Mouse (Mus musculus): Measurements from ENCODE around the gene Col4a2.

Col4a2 gene
- long read RNA-seq, experiment 1, partial matches to known transcripts, result 25 of 25 reads
- long read RNA-seq, experiment 1, other reads (novel, unspliced or antisense), result 0 of 25 reads
- long read RNA-seq, experiment 2, partial matches to known transcripts, result 49 of 53 reads
- long read RNA-seq, experiment 2, other reads (novel, unspliced or antisense), result 4 of 53 reads

- intact Hi-C loops (cut with DNase I), result loop anchor here (2.0 kb wide), 1 partner anchor 58 kb away; no protein-coding TSS in a partner anchor
Measured at GRCm38 (mm10) chr8:11312349-11313175, at the start of gene Col4a2, which contains the start of gene Col4a1. Col4a2 (plus strand) TSS chr8:11312805. Col4a1 (minus strand) TSS chr8:11312826.

- intact Hi-C loops (cut with DNase I), result no loop called here
Measured at GRCm38 (mm10) chr8:11263848-11264247, 48.8 kb upstream of the Col4a2 start.

- intact Hi-C loops (cut with DNase I), result no loop called here
Measured at GRCm38 (mm10) chr8:11265971-11266370, 46.6 kb upstream of the Col4a2 start.

GRCm38 (mm10) chr8:11266471-11266870 lies 46.1 kb upstream of the Col4a2 start:
- intact Hi-C loops (cut with DNase I), result no loop called here

GRCm38 (mm10) chr8:11268753-11269152 lies 43.9 kb upstream of the Col4a2 start:
- intact Hi-C loops (cut with DNase I), result no loop called here

GRCm38 (mm10) chr8:11270826-11271225 lies 41.8 kb upstream of the Col4a2 start:
- intact Hi-C loops (cut with DNase I), result no loop called here

GRCm38 (mm10) chr8:11272205-11272604 lies 40.4 kb upstream of the Col4a2 start:
- intact Hi-C loops (cut with DNase I), result no loop called here

- intact Hi-C loops (cut with DNase I), result no loop called here
Measured at GRCm38 (mm10) chr8:11273506-11274158, 39.0 kb upstream of the Col4a2 start.

GRCm38 (mm10) chr8:11274415-11274814 lies 38.2 kb upstream of the Col4a2 start:
- intact Hi-C loops (cut with DNase I), result no loop called here

- intact Hi-C loops (cut with DNase I), result no loop called here
Measured at GRCm38 (mm10) chr8:11276286-11276685, 36.3 kb upstream of the Col4a2 start.

GRCm38 (mm10) chr8:11277602-11278051 lies 35.0 kb upstream of the Col4a2 start:
- intact Hi-C loops (cut with DNase I), result no loop called here

- intact Hi-C loops (cut with DNase I), result no loop called here
Measured at GRCm38 (mm10) chr8:11278101-11278611, 34.4 kb upstream of the Col4a2 start.

GRCm38 (mm10) chr8:11279296-11279826 lies 33.2 kb upstream of the Col4a2 start:
- intact Hi-C loops (cut with DNase I), result no loop called here

- intact Hi-C loops (cut with DNase I), result no loop called here
Measured at GRCm38 (mm10) chr8:11280721-11281268, 31.8 kb upstream of the Col4a2 start.

- intact Hi-C loops (cut with DNase I), result no loop called here
Measured at GRCm38 (mm10) chr8:11282139-11282538, 30.5 kb upstream of the Col4a2 start.

GRCm38 (mm10) chr8:11282696-11283095 lies 29.9 kb upstream of the Col4a2 start:
- intact Hi-C loops (cut with DNase I), result no loop called here

GRCm38 (mm10) chr8:11283217-11283616 lies 29.4 kb upstream of the Col4a2 start:
- intact Hi-C loops (cut with DNase I), result no loop called here

GRCm38 (mm10) chr8:11285437-11285836 lies 27.2 kb upstream of the Col4a2 start:
- intact Hi-C loops (cut with DNase I), result no loop called here

GRCm38 (mm10) chr8:11287139-11287538 lies 25.5 kb upstream of the Col4a2 start:
- intact Hi-C loops (cut with DNase I), result no loop called here

- intact Hi-C loops (cut with DNase I), result no loop called here
Measured at GRCm38 (mm10) chr8:11288286-11288685, 24.3 kb upstream of the Col4a2 start.

- intact Hi-C loops (cut with DNase I), result no loop called here
Measured at GRCm38 (mm10) chr8:11290533-11290932, 22.1 kb upstream of the Col4a2 start.

Measured in adrenal gland (tissue).